Mouse (Mus musculus) adrenal gland, postnatal 10 days (tissue): ENCODE data around the gene Snap29. TPM values are rescaled to one million over a fixed set of nuclear protein-coding genes. Genes with fewer than 3 reads are reported as not detected.

Source experiments
- DNase-seq: peaks from one replicate; pipeline ENCODE4 v3.0.0; 2021; ENCODE audit warnings: mixed read lengths
- long read RNA-seq, 2 experiments: library from polyadenylated mRNA; stranded (forward); transcript quantifications; one replicate each; pipeline ENCODE4 v2.0.0; 2021
- total RNA-seq, 2 experiments: library from RNA; stranded (reverse); gene quantifications; 2 replicates each; pipeline ENCODE4 v1.2.3; 2021

Gene Snap29
- total RNA-seq: 10 to 100 TPM; 19.8 to 19.9 TPM
- long read RNA-seq, experiment 1, transcript Snap29-201 (5 exons, 3,447 nt): major isoform, 7 of 14 reads
- long read RNA-seq, experiment 1, partial matches to known transcripts: 0 of 14 reads
- long read RNA-seq, experiment 1, other reads (novel, unspliced or antisense): 7 of 14 reads
- long read RNA-seq, experiment 2, transcript Snap29-201 (5 exons, 3,447 nt): major isoform, 6 of 6 reads
- long read RNA-seq, experiment 2, partial matches to known transcripts: 0 of 6 reads
- long read RNA-seq, experiment 2, other reads (novel, unspliced or antisense): 0 of 6 reads

- peak; percentile 100 for DNase-seq
These were observed at the start of gene Snap29, which contains the start of gene Pi4ka for GRCm38 (mm10) chr16:17405736-17406443. Gene Snap29, plus strand, starts transcription at chr16:17405986. Gene Pi4ka, minus strand, starts transcription at chr16:17406314.

- no peak for DNase-seq
These were observed 49.8 kb upstream of the Snap29 start for GRCm38 (mm10) chr16:17356031-17356430.

GRCm38 (mm10) chr16:17358787-17359186, 47.0 kb upstream of the Snap29 start:
- DNase-seq: no peak

GRCm38 (mm10) chr16:17382306-17382705, 23.5 kb upstream of the Snap29 start:
- DNase-seq: no peak

GRCm38 (mm10) chr16:17383594-17384326, 22.0 kb upstream of the Snap29 start:
- DNase-seq: no peak

- peak; percentile 51 for DNase-seq
These were observed 13.0 kb upstream of the Snap29 start for GRCm38 (mm10) chr16:17392784-17393183.

- DNase-seq: peak; percentile 56
These were observed 2.9 kb upstream of the Snap29 start for GRCm38 (mm10) chr16:17402855-17403254.

- peak; percentile 75 for DNase-seq
These were observed 502 bp upstream of the Snap29 start for GRCm38 (mm10) chr16:17405271-17405696.

GRCm38 (mm10) chr16:17406512-17407231, 886 bp downstream of the Snap29 start:
- no peak for DNase-seq

- no peak for DNase-seq
These were observed 3.3 kb downstream of the Snap29 start for GRCm38 (mm10) chr16:17409046-17409445.

GRCm38 (mm10) chr16:17410209-17410608, 4.4 kb downstream of the Snap29 start:
- DNase-seq: peak; percentile 14

GRCm38 (mm10) chr16:17423021-17423420, 17.2 kb downstream of the Snap29 start:
- DNase-seq: no peak

- peak; percentile 17 for DNase-seq
These were observed 26.8 kb downstream of the Snap29 start for GRCm38 (mm10) chr16:17432576-17432975.

- DNase-seq: peak; percentile 98
These were observed 46.0 kb downstream of the Snap29 start, which contains the start of gene Crkl for GRCm38 (mm10) chr16:17451541-17452372. Gene Crkl, plus strand, starts transcription at chr16:17451987.

- DNase-seq: peak; percentile 57
These were observed 46.6 kb downstream of the Snap29 start for GRCm38 (mm10) chr16:17452373-17452715.

- DNase-seq: no peak
These were observed 51.1 kb downstream of the Snap29 start for GRCm38 (mm10) chr16:17456901-17457300.

GRCm38 (mm10) chr16:17460254-17460653, 54.5 kb downstream of the Snap29 start:
- DNase-seq: peak; percentile 33

GRCm38 (mm10) chr16:17461596-17461995, 55.8 kb downstream of the Snap29 start:
- no peak for DNase-seq

- no peak for DNase-seq
These were observed 57.4 kb downstream of the Snap29 start for GRCm38 (mm10) chr16:17463184-17463583.

- no peak for DNase-seq
These were observed 61.3 kb downstream of the Snap29 start for GRCm38 (mm10) chr16:17466875-17467663.
